Mouse (Mus musculus) left cerebral cortex, adult 8-10 months (tissue): ENCODE results near the gene Fndc3b. TPM values are rescaled to one million over a fixed set of nuclear protein-coding genes. Genes with fewer than 3 reads are reported as not detected.
A peak's percentile ranks its signal among the peaks of the same experiment; 100 is the strongest.

Experiments
- DNase-seq, 2 experiments: peaks; one replicate each; pipeline ENCODE4 v3.0.0; 2022; ENCODE audit warnings: low spot score in 2 of 2
- total RNA-seq, 4 experiments: library from RNA; stranded (reverse); gene quantifications; 2 replicates each; pipeline ENCODE4 v1.2.4; 2022

Fndc3b gene
- total RNA-seq, 4 experiments from 2014 or later = 16.6 to 27.2 (median 26.0) TPM

GRCm38 (mm10) chr3:27473801-27474599, 237.1 kb downstream of the Fndc3b start:
- DNase-seq = no peak

GRCm38 (mm10) chr3:27472846-27473245, 238.3 kb downstream of the Fndc3b start:
- DNase-seq = no peak

GRCm38 (mm10) chr3:27470781-27471180, 240.3 kb downstream of the Fndc3b start:
- no peak for DNase-seq

GRCm38 (mm10) chr3:27469971-27470370, 241.1 kb downstream of the Fndc3b start:
- no peak for DNase-seq

- no peak for DNase-seq
These were observed 243.5 kb downstream of the Fndc3b start for GRCm38 (mm10) chr3:27467505-27468020.

GRCm38 (mm10) chr3:27466297-27466901, 244.7 kb downstream of the Fndc3b start:
- DNase-seq = no peak

- no peak for DNase-seq
These were observed 247.7 kb downstream of the Fndc3b start for GRCm38 (mm10) chr3:27463373-27463772.

- DNase-seq = no peak
These were observed 248.2 kb downstream of the Fndc3b start for GRCm38 (mm10) chr3:27462934-27463333.

- DNase-seq = no peak
These were observed 248.7 kb downstream of the Fndc3b start for GRCm38 (mm10) chr3:27462316-27462902.

GRCm38 (mm10) chr3:27461861-27462260, 249.2 kb downstream of the Fndc3b start:
- no peak for DNase-seq

GRCm38 (mm10) chr3:27461037-27461436, 250.1 kb downstream of the Fndc3b start:
- peak in 1 of 2 experiments; percentile 64 for DNase-seq

- no peak for DNase-seq
These were observed 252.7 kb downstream of the Fndc3b start for GRCm38 (mm10) chr3:27458416-27458815.

GRCm38 (mm10) chr3:27456514-27456913, 254.6 kb downstream of the Fndc3b start:
- no peak for DNase-seq

- DNase-seq = no peak
These were observed 256.5 kb downstream of the Fndc3b start for GRCm38 (mm10) chr3:27454402-27455195.

- DNase-seq = no peak
These were observed 257.5 kb downstream of the Fndc3b start for GRCm38 (mm10) chr3:27453453-27454098.

GRCm38 (mm10) chr3:27449447-27449846, 261.7 kb downstream of the Fndc3b start:
- no peak for DNase-seq

GRCm38 (mm10) chr3:27448367-27448766, 262.7 kb downstream of the Fndc3b start:
- DNase-seq = no peak

- DNase-seq = no peak
These were observed 271.4 kb downstream of the Fndc3b start for GRCm38 (mm10) chr3:27439704-27440103.

GRCm38 (mm10) chr3:27435096-27435620, 275.9 kb downstream of the Fndc3b start:
- DNase-seq = no peak

- DNase-seq = no peak
These were observed 278.1 kb downstream of the Fndc3b start for GRCm38 (mm10) chr3:27432981-27433380.
